In the genomic region with DNA sequence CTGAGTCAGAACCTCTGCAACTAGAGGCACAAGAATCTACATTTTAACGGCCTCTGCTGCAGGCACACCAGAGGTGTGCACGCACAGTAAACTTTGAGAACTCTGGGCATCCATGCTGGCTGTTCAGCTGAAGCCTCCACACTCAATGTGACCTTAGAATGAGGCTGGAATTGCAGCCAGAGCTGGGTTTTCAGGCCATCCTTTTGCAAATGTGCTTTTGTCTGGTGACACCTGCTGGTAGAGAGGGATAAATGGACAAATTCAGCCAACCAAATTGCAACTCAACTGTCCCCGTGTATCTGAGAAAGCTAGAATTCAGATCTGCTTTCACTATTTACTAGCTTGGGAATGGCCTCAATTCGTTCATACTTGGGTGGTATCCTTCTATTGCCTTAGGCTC, we compare ENCODE assay signal across 9 mouse cellular contexts. TPM values are rescaled to one million over a fixed set of nuclear protein-coding genes. Genes with fewer than 3 reads are reported as not detected.
DNase-seq lines count a peak whose midpoint lies in the region; ATAC-seq lines count a peak whose summit lies in the region.
"Had no signal": no experiment of that assay in that cellular context is flagged by ENCODE, and none has a peak within 500 bp of the region (broad histone marks: within the 10 kb centered on the region; RNA-seq: fewer than 3 reads in every experiment).

No protein-coding gene starts in this region.

- no peak overlapping the region for H3K4me2 ChIP-seq in hindbrain, embryonic 14.5 days (replicated peaks)
- no peak overlapping the region for H3K4me2 ChIP-seq in midbrain, embryonic 13.5 days (replicated peaks)
- H3K4me2 ChIP-seq: stomach, embryonic 15.5 days had no signal

- H3K4me1 ChIP-seq in hindbrain, embryonic 14.5 days (replicated peaks; ENCODE audit: control insufficient read depth, insufficient read depth, low read length), result no peaks in the 10 kb centered on the region; the same call in 1 of the 2 replicates
- peaks cover 11% of the 10 kb centered on the region for H3K4me1 ChIP-seq in midbrain, embryonic 13.5 days (replicated peaks)
- H3K4me1 ChIP-seq: stomach, embryonic 15.5 days had no signal

- no peak overlapping the region for H3K4me3 ChIP-seq in hindbrain, embryonic 14.5 days (replicated peaks; ENCODE audit: low read length)
- H3K4me3 ChIP-seq in midbrain, embryonic 13.5 days (replicated peaks), result no peak overlapping the region
- H3K4me3 ChIP-seq: stomach, embryonic 15.5 days had no signal

- H3K9me3 ChIP-seq in hindbrain, embryonic 14.5 days (ENCODE audit: control insufficient read depth, low read length), result no peaks in the 10 kb centered on the region
- H3K9me3 ChIP-seq in midbrain, embryonic 13.5 days, result no peaks in the 10 kb centered on the region
- H3K9me3 ChIP-seq: stomach, embryonic 15.5 days had no signal

- WGBS in hindbrain, embryonic 14.5 days, result 32% methylated on average over 4 of the region's 4 CpGs
- WGBS in midbrain, embryonic 13.5 days, result 40% methylated on average over 4 of the region's 4 CpGs

- intact Hi-C loops in left cerebral cortex, postnatal 10 days (cut with DNase I), result loop anchor here (5.0 kb wide), 4 partner anchors 152 to 562 kb away; partner anchors contain the start of gene Slc44a1

- H3K27ac ChIP-seq in hindbrain, embryonic 14.5 days, result no peak overlapping the region
- H3K27ac ChIP-seq in midbrain, embryonic 13.5 days, result no peak overlapping the region
- H3K27ac ChIP-seq: stomach, embryonic 15.5 days had no signal

- no peak overlapping the region for H3K9ac ChIP-seq in hindbrain, embryonic 14.5 days
- no peak overlapping the region for H3K9ac ChIP-seq in midbrain, embryonic 13.5 days (replicated peaks)
- H3K9ac ChIP-seq: stomach, embryonic 15.5 days had no signal

- peak; percentile 84 for ATAC-seq in frontal cortex, adult (ENCODE audit: low TSS enrichment)
- peak; percentile 52; the same call in 1 of the 2 replicates for ATAC-seq in hindbrain, embryonic 14.5 days (ENCODE audit: low FRiP score)
- ATAC-seq in midbrain, embryonic 13.5 days, result peak; percentile 74

- DNase-seq in urinary bladder, adult 18-20 months (ENCODE audit: low spot score in 2 of 2), result peak; percentile 7 to 11
- no peak for DNase-seq in urinary bladder, postnatal 10 days (ENCODE audit: low spot score)
- peak; percentile 52 for DNase-seq in cerebellum, adult 11 months
- peak; percentile 88 for DNase-seq in hindbrain, embryonic 14.5 days (ENCODE audit: low spot score)
- DNase-seq in left cerebral cortex, postnatal 10 days (ENCODE audit: extremely low spot score in 1 of 2, low spot score in 2 of 2), result peak; percentile 55 to 76
- DNase-seq in telencephalon, adult 2 months (ENCODE audit: low read depth, low spot score), result peak; percentile 60

- H3K27me3 ChIP-seq in hindbrain, embryonic 14.5 days (ENCODE audit: control insufficient read depth, insufficient read depth, low read length), result no peaks in the 10 kb centered on the region
- no peaks in the 10 kb centered on the region for H3K27me3 ChIP-seq in midbrain, embryonic 13.5 days
- H3K27me3 ChIP-seq: stomach, embryonic 15.5 days had no signal

- H3K36me3 ChIP-seq in hindbrain, embryonic 14.5 days (replicated peaks; ENCODE audit: control insufficient read depth, insufficient read depth), result no peaks in the 10 kb centered on the region
- no peaks in the 10 kb centered on the region for H3K36me3 ChIP-seq in midbrain, embryonic 13.5 days
- H3K36me3 ChIP-seq: stomach, embryonic 15.5 days had no signal

RNA-seq across cellular contexts. Expression of gene Fsd1l, which starts 37.1 kb away (rescaled TPM):
- polyA plus RNA-seq in hindbrain, embryonic 14.5 days (2014; fragmentation: Nextera tagmentation; extraction: Ambion mirVana), result 28.1 and 33.4 TPM in 2 replicates
- total RNA-seq in left cerebral cortex, postnatal 10 days (2021), result 10 to 100 TPM; 45.9 to 54.0 TPM
- 41.9 and 43.4 TPM in 2 replicates for polyA plus RNA-seq in midbrain, embryonic 13.5 days (2015; fragmentation: Nextera tagmentation; extraction: Ambion mirVana)
